Mouse (Mus musculus) gastrocnemius, adult 2 months (tissue): ENCODE measurements around the gene Slc25a44. TPM values are rescaled to one million over a fixed set of nuclear protein-coding genes. Genes with fewer than 3 reads are reported as not detected.
"Not testable (repeated sequence)": the region's sequence is repeated elsewhere in the genome, so short reads cannot be mapped to it uniquely, and the experiment has no call there.

Source experiments
- DNase-seq: peaks from one replicate; pipeline ENCODE4 v3.0.0; 2022
- H3K27ac ChIP-seq: fragments of 200-600 bp; 2 replicates; pipeline ENCODE4 v1.8.1; 2022; ENCODE audit warnings: mild to moderate bottlenecking
- H3K4me3 ChIP-seq: fragments of 200-600 bp; 2 replicates; pipeline ENCODE4 v1.8.1; 2022; ENCODE audit warnings: mild to moderate bottlenecking, moderate library complexity
- CTCF ChIP-seq: fragments of 200-600 bp; IDR thresholded peaks from 2 replicates; pipeline ENCODE4 v1.8.1; 2022; ENCODE audit warnings: antibody characterized with exemption, mild to moderate bottlenecking, moderate library complexity
- intact Hi-C: fragments of 180-260 bp; cut with DNase I; formaldehyde crosslinking; loops from one replicate; pipeline ENCODE4 v1.15.1; 2025
- total RNA-seq, 2 experiments: library from RNA; stranded (reverse); gene quantifications; 2 replicates each; pipeline ENCODE4 v1.2.3; 2021

The Slc25a44 gene
- total RNA-seq, 2 experiments from 2014 or later, result 16.1 to 18.5 TPM

- Histone ChIP-seq H3K27ac (peak overlapping the region; percentile 21; the same call in 1 of the 2 replicates), H3K4me3 (no peak overlapping the region)
- DNase-seq, result peak; percentile 64
- intact Hi-C loops, result loop anchor here (1.0 to 5.0 kb wide), 2 partner anchors 60 to 120 kb away; no protein-coding TSS in a partner anchor
- peak; percentile 92 for TF ChIP-seq CTCF
Observed at GRCm38 (mm10) chr3:88407090-88407489, 17.8 kb downstream of the Slc25a44 start.

- Histone ChIP-seq H3K27ac (no peak overlapping the region), H3K4me3 (no peak overlapping the region)
- TF ChIP-seq CTCF, result no peak
- intact Hi-C loops, result no loop called here
- DNase-seq, result no peak
Observed at GRCm38 (mm10) chr3:88403522-88404230, 21.3 kb downstream of the Slc25a44 start.

GRCm38 (mm10) chr3:88398666-88399065, 26.3 kb downstream of the Slc25a44 start:
- Histone ChIP-seq H3K4me3 (no peak overlapping the region), H3K27ac (no peak overlapping the region)
- intact Hi-C loops, result no loop called here
- TF ChIP-seq CTCF, result no peak
- no peak for DNase-seq

GRCm38 (mm10) chr3:88395742-88396141, 29.2 kb downstream of the Slc25a44 start:
- TF ChIP-seq CTCF, result no peak
- no peak overlapping the region for H3K27ac ChIP-seq
- no peak overlapping the region for H3K4me3 ChIP-seq
- DNase-seq, result no peak
- intact Hi-C loops, result no loop called here

- DNase-seq, result no peak
- no peak overlapping the region for H3K4me3 ChIP-seq
- no peak overlapping the region for H3K27ac ChIP-seq
- TF ChIP-seq CTCF, result no peak
- intact Hi-C loops, result no loop called here
Observed at GRCm38 (mm10) chr3:88395288-88395687, 29.7 kb downstream of the Slc25a44 start.

- no peak for TF ChIP-seq CTCF
- DNase-seq, result no peak
- no peak overlapping the region for H3K4me3 ChIP-seq
- H3K27ac ChIP-seq, result no peak overlapping the region
- intact Hi-C loops, result no loop called here
Observed at GRCm38 (mm10) chr3:88393776-88394375, 31.1 kb downstream of the Slc25a44 start.

GRCm38 (mm10) chr3:88384364-88384763, 40.6 kb downstream of the Slc25a44 start, which contains the start of gene Bglap:
Bglap (minus strand) TSS chr3:88384464.
- DNase-seq, result no peak
- Histone ChIP-seq H3K27ac (no peak within 1 kb of the TSS), H3K4me3 (no peak within 1 kb of the TSS)
- no peak for TF ChIP-seq CTCF
- intact Hi-C loops, result no loop called here

GRCm38 (mm10) chr3:88382383-88382782, 42.6 kb downstream of the Slc25a44 start:
- H3K4me3 ChIP-seq, H3K27ac ChIP-seq, DNase-seq, intact Hi-C loops: not testable (repeated sequence)

GRCm38 (mm10) chr3:88381389-88382315, 43.3 kb downstream of the Slc25a44 start:
- DNase-seq, H3K27ac ChIP-seq, H3K4me3 ChIP-seq, intact Hi-C loops: not testable (repeated sequence)

- H3K4me3 ChIP-seq, DNase-seq, intact Hi-C loops, H3K27ac ChIP-seq: not testable (repeated sequence)
Observed at GRCm38 (mm10) chr3:88378599-88378998, 46.3 kb downstream of the Slc25a44 start, which contains the start of gene Bglap2. Bglap2 (minus strand) TSS chr3:88378699.

GRCm38 (mm10) chr3:88376644-88377043, 48.3 kb downstream of the Slc25a44 start:
- DNase-seq, intact Hi-C loops, H3K27ac ChIP-seq, H3K4me3 ChIP-seq: not testable (repeated sequence)

- H3K27ac ChIP-seq, intact Hi-C loops, DNase-seq, H3K4me3 ChIP-seq: not testable (repeated sequence)
Observed at GRCm38 (mm10) chr3:88375750-88376626, 49.0 kb downstream of the Slc25a44 start.

GRCm38 (mm10) chr3:88372643-88373042, 52.3 kb downstream of the Slc25a44 start, which contains the start of gene Bglap3:
Bglap3 (minus strand) TSS chr3:88372743.
- intact Hi-C loops, H3K4me3 ChIP-seq, DNase-seq, H3K27ac ChIP-seq: not testable (repeated sequence)

- H3K4me3 ChIP-seq, intact Hi-C loops, H3K27ac ChIP-seq: not testable (repeated sequence)
- DNase-seq, result peak; percentile 87
Observed at GRCm38 (mm10) chr3:88368511-88368910, 56.4 kb downstream of the Slc25a44 start.

GRCm38 (mm10) chr3:88367517-88367916, 57.4 kb downstream of the Slc25a44 start:
- H3K4me3 ChIP-seq, intact Hi-C loops, DNase-seq, H3K27ac ChIP-seq: not testable (repeated sequence)

GRCm38 (mm10) chr3:88366830-88367428, 58.0 kb downstream of the Slc25a44 start:
- intact Hi-C loops, H3K27ac ChIP-seq: not testable (repeated sequence)
- H3K4me3 ChIP-seq, result peak overlapping the region; percentile 35
- DNase-seq, result peak; percentile 54
